Mouse (Mus musculus) heart, adult 9 months (tissue): ENCODE measurements around the gene Ifnl3.
"Not testable (repeated sequence)": the region's sequence is repeated elsewhere in the genome, so short reads cannot be mapped to it uniquely, and the experiment has no call there.

Experiments used
- DNase-seq, 2 experiments: peaks; one replicate each; pipeline ENCODE4 v3.0.0; 2022; ENCODE audit warnings: low spot score in 2 of 2

The Ifnl3 gene

DNA sequence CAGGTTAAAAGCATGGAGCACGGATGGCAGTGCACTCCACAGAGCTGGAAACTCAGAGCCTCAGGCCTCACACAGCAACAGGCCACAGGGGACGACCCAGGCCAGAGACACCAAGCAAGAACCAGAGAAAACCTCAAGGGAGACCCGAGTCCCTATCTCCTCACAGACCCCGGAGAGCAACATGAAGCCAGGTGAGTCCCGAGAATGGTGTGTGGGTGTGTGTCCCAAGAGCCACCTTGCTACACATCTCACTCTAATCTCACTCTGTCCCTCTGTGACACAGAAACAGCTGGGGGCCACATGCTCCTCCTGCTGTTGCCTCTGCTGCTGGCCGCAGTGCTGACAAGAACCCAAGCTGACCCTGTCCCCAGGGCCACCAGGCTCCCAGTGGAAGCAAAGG lies at the start of gene Ifnl3:
TSS of gene Ifnl3 (plus strand) at position 301 of the 400 bp plus-strand sequence.
- DNase-seq = not testable (repeated sequence)

DNA sequence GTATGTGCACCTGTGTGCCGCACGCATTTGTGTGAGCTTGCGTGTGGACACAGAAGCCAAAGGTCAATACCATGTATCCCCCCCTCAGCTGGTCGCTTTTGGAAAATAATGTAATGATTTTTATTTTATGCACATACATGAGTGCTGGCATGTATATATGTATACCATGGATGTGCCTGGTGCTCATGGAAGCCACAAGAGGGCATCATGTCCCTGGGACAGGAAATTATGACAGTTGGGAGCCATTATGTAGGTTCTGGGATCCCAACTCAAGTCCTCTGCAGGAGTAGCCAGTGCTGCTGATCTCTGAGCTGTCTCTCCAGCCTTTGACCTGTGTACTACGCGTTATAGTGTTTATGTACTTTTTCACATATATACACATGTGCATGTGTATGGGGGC lies 46.4 kb upstream of the Ifnl3 start:
- no peak for DNase-seq

DNA sequence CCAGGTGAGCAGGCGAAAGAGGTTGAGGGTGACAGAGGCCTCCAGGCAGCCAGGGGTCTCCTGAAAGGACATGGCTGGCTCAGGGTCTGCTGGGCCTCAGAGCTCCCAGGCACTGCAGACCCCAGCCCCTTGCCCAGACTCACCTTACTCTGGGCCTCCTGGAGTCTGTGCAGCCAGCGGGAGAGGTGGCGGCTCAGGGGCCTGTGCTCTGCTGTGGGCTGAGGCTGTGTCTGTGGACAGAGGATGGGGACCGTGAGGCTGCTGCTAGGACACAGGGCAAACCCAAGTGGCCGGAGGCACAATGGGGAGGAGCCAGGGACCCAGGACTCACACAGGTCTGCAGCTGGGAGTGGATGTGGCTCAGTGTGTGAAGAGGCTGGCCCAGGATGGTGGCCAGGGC lies 45.3 kb upstream of the Ifnl3 start:
- DNase-seq = no peak

DNA sequence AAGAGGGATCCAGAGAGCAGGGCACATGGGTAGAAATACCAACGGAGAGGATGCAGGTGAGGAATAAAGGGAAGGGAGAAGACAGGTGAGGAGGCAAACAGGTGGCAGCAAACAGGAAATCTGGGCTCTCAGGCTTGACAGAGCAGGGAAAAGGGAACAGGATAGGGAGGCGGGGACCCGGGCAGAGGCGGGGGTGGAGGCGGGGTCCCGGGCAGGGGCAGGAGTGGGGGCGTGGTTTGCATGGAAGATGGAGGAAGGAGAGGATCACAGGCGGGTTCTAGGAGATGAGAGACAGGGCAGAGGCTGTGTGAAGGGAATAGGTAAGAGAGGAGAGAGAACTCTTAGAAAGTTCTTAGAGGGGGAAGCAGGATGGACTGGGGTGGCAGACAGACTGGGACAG lies 43.8 kb upstream of the Ifnl3 start:
- DNase-seq = no peak

DNA sequence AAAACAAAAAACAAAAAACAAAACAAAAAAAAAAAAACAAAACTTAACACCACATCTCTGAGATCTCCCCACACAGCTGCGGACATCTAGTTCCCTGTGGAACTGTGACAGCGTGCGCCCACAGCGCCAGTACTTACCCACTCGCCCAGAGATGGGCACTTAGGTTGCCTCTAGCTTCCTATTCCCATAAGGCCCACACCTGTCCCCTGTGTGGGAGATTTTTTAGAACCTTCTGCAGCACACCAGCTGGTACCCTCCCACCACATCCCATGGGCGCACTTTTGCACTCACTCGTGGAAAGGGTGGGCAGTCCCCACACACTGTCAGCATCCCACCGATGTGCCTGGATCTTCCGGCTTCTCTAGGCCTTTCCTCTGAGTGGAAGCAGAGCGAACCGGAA lies 39.8 kb upstream of the Ifnl3 start:
- no peak for DNase-seq

DNA sequence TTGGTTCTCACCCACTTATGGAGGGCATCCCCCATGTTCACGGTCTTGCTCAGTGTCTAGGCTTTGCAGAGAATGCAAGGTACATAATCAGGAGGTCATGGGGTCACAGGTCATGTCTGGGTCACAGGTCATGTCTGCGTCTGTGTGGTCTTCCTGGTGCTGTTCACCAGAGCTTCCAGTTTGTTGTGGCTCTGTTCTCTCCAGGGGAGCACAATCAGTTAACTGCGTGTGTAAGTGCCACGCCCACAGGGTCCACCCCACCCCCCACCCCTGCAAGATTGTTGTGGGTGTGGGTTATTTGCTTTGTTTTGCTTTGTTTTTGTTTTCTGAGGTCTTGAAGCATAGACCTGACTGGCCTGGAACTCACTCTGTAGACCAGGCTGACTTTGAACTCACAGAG lies 38.4 kb upstream of the Ifnl3 start:
- no peak for DNase-seq

DNA sequence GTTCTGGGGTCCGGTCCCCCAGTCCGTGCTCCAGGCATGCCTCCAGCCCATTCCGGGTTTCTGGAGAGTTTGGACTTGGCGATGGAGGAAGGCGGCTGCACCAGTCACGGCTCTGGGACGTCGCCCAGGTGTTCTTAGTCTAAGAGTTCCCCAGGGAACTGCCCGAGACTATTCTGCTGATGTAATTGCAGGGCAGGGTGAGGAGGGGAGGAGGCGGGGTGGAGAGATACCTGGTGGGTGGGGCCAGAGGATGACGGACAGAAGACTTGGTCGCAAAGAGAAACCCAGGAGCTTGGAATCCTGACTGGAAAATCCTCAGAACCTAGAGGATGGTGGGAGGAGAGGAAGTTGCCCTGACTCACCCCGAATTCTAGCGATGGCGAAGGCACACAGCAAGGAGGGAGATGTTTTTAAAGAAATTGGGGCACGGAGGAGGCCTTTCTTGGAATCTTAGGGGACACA lies 34.6 kb upstream of the Ifnl3 start:
- no peak for DNase-seq

DNA sequence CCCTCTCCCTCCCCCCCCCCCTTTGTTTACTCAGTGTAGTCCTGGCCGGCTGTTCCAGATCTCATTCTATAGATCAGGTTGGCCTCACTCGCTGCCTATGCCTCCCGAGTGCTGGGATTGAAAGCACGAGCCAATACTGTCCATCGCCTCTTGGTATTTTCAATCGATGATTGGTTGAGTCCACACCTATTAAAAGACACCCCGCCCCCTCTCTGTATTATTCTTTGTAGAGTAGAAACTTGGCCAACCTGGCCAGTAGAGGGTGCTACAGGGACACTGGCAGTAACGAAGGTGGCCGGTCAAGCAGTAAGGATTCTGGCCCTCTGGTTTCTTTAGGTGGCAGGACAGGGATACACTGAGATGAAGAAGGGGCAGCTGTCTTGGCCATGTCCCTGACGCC lies 32.2 kb upstream of the Ifnl3 start:
- peak; percentile 8 to 23 for DNase-seq

DNA sequence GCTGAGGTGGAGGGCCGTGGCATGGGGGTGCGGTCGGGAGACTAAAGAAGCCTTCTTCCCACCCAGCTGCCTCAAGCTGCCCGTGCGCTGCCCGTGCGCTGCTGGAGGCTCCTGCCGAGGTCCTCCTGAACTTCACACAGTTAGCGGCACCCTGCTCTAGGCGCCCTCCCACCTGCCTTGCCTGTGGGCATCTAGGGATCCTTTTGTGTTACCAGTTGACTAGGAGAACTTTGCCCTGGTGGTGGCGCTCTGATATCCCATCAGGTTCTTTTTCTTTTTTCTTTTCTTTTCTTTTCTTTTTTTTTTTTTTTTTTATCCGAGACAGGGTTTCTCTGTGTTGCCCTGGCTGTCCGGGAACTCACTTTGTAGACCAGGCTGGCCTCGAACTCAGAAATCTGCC lies 31.7 kb upstream of the Ifnl3 start:
- DNase-seq = no peak

DNA sequence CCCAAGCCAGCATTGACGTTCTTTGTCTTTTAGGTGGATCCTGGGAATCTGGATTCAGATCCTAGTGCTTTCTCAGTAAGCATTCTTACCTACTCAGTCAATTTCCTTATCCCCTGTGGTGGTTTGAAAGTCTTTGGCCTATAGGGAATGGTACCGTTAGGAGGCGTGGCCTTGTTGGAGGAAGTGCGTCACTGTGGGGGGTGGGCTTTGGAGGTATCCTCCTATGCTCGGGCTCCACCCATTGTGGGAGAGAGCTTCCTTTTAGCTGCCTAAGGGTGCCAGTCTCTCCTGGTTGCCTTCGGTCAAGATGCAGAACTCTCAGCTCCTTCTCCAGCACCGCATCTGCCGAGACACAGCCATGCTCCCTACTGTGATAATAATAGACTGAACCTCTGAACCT lies 30.3 kb upstream of the Ifnl3 start:
- no peak for DNase-seq

DNA sequence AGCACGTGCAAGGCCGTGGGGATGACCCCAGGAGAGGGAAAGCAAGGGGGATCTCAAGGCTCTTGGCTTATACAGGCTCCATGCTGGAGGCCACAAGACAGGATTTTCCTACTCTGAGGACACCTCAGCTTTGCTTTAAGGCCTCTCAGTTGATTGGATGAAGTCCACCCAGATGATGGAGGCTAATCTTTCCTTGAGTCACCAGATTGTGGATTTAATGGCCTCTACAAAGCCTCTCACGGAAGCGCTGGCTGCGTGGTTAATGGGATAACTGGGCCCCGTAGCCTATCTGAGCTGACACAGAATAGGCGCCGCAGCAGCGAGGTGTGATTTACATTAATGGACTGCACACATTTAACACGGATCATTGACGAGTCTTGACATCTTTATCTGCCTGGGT lies 27.2 kb upstream of the Ifnl3 start:
- DNase-seq = no peak

DNA sequence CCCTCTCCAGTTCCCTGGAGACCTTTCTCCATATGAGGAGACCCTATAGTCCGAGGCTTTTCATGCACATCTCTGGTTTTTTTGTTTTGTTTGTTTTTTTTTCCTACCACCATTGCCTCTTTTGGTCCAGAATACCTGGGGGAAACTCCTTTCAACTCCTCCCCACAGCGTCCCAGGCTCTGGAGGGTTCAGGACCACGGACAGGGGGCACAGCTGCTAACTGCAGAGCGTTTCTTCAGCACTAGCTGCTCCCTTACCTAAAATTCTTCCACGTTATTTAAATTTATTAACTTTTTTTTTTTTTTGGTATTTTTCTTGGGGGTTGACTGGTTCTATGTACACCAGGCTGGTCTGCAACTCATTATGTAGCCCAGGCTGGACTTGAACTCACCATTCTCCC lies 17.1 kb upstream of the Ifnl3 start:
- DNase-seq = no peak

DNA sequence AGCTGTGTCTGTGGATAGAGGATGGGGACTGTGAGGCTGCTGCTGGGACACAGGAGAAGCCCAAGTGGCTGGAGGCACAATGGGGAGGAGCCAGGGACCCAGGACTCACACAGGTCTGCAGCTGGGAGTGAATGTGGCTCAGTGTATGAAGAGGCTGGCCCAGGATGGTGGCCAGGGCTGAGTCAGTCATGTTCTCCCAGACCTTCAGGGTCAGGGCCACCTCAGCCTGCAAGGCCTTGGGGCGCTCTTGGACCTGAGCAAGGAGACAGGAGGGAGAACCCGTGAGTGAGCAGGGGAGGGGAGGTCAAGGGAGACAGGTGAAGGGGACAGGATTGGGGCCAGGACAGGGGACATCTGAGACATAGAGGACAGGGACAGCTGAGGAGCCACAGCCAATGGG lies 13.5 kb upstream of the Ifnl3 start:
- not testable (repeated sequence) for DNase-seq

DNA sequence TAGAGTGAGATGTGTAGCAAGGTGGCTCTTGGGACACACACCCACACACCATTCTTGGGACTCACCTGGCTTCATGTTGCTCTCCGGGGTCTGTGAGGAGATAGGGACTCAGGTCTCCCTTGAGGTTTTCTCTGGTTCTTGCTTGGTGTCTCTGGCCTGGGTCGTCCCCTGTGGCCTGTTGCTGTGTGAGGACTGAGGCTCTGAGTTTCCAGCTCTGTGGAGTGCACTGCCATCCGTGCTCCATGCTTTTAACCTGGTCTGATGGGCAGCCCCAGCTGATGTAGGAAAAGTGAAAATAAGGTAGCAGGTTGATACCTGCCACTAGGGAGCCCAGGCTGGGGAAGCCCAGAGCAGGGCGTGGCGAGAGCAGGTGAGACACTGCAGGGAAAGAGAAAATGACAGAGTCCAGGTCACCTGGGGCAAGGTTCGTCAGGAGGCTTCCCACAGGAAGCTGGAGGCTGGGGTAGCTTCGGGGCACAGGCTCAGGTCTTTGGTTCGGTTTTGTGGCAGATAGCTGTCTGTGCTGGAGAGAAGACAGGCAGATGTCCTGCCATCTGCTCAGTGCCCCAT lies 12.1 kb upstream of the Ifnl3 start, which contains the start of gene Ifnl2:
TSS of gene Ifnl2 (minus strand) at position 51 of the 570 bp plus-strand sequence.
- not testable (repeated sequence) for DNase-seq

DNA sequence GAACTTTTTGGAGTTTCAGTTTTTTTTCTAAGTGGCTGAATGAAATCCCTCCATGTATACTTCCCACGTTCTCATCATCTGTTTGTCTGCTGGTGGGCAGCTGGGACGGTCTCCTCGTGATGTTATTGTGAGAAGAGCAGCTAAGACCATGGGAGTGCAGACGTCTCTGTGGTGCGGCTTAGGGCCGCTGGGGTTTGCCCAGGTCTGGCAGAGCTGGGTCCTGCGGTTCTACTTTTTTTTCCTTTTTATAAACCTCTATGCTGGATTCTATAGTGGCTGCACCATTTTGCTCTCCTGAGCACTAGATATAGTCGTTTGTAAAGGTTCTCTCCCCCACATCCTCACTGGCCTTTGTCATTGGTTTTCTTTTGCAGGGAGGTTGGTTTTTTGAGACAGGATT lies 11.2 kb upstream of the Ifnl3 start:
- no peak for DNase-seq

DNA sequence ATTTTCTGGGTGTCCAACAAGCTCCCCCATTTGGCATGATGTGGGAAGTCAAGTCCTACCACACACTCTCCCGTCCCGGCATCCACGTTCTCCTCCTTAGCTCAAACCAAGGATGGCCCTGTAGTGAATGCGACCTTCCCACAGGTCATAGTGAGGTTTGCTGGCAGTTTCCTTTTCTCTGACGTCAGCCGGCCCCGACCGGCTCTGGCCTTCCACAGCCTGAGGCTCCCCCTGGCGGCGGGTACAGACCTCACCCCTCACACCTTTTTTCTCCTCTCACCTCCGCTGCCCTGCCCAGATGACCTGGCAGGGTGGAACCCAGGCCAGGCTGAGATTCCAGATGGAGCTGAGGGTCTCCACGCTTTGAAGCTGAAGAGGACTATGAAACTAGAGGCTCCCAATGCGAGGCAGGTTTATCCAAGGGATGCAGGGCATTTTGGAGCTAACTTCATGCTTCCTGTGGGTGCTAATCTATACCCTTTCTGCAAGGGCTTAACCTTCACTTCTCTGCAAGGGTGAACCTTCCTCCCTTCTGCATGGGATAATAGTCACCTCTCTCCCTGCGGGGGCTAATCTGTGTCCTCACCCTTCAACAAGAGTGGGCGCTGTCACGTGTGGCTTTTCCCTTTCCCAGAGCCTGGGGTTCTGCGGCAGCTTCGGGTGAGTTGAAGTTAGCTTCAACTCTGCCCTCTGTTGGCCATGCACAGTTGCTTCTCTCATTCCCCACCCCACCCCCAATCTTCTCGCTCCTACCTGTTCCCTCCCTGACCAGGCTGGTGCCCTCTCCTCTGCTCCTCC lies 5.5 kb downstream of the Ifnl3 start:
- peak; percentile 60 to 61 for DNase-seq

DNA sequence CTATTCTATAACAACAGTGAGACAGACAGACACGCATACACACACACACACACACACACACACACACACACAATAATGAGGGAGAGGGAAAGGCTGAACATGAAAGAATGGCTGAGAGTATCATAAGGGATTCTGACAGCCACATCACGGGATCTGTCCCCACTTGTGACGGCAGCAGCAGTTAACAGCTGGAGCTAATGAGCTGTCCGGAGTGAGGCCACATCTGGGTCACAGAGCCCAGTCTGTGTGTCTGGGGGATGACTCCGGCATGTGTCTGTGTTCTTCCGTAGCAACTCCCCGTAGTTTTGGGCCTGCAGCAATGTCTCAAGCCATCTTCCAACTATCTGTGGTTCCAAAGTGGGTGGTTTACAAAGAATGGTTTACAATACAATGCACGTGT lies 9.4 kb downstream of the Ifnl3 start:
- DNase-seq = no peak

DNA sequence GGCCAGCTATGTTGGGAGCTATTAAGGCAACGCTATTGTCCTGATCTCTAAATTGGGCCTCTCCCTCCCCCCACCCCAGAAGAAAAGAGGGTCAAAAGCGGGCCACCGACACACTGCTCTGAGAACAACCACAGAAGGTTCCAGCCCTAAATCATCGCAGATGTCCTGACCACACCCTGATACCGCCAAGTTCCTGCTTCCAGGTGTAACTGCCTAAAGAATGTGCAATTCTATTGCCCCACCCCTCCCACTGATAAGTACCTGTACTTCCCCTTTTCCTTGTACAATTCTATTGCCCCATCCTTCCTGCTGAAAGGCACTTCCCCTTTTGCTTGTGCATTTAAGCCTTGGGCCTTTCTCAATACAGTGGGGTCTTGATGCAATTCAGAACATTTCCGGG lies 16.2 kb downstream of the Ifnl3 start:
- not testable (repeated sequence) for DNase-seq

DNA sequence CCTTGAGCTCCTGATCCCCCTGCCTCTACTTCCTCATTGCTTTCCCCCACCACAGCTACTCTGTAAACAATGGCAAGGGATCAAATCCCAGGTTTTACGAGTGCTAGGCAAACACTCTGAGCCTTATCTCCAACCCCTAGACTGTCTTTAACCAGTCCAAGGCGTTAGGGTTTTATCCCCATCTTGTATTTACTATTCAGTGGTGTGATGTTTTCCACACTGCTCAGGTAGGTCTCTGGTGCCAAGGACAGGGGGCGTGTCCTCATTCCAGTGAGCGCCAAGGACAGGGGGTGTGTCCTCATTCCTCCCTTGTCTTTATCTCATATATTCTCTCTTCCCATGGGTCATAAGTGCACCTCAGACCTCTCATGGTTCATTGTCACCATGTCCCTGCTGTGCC lies 17.9 kb downstream of the Ifnl3 start, which contains the start of gene Sycn:
TSS of gene Sycn (plus strand) at position 360 of the 400 bp plus-strand sequence.
- no peak for DNase-seq

DNA sequence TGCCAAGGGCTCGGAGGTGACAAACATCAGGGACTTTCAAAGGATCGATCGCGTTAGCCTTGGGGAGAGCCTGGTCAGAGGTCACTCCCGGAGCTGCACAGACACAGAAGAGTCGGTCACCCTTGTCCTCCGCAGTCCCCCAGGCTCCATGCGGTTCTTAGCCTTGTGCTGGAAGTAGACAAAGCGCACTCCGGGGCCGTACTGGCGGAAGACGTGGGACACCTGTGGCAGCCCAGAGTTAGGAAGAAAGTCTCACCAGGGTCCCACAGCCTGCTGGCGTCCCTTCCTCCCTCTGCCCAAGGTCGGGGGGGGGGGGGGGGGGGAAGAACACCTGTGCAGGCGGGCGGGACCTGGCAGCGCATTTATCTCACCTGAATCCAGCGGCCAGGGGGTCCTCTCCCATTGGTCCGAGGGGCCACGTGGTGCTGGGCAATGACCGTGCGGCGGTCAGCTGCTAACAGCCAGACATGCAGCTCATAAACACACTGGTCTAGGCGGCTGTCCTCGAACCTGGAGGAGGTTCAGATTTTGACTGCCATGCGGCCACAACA lies 21.5 kb downstream of the Ifnl3 start:
- DNase-seq = no peak

DNA sequence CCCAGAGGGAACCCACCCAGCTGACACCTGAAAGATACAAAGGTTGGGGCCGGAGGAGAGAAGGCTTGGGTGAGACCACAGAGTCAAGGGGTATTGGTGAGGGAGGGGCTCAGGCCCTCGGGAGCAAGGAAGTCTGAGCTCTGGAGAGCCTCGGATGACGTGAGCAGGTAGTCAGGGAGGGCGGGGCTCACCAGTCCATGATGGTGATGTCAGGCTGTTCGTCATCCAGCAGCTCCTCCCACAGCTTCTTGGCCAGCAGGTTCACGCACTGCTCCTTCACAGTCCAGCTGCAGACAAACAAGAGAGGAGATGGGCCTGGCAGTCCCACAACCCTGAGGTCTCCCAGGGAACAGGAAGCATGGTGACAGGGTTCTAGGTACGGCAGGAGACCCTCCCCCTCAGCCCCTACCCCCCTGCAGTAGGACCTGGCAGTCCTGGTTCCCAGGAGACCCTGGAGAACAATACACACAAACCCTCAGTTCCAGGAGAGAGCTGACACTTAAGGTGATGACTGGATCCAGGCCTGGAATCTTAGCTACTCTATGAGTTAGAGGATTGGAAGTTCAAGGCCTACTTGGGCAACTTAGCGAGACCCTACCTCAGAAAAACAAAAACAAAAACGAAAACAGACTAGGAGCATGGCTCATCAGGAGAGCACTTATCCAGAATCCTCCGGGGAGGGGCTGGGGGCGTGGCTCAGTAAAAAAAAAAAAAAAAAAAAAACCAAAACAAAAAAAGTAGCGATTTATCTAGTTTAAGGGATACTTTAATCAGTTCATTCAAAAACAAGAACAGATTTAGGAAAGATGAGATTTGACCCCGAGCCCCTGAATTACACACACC lies 22.6 kb downstream of the Ifnl3 start:
- DNase-seq = no peak

DNA sequence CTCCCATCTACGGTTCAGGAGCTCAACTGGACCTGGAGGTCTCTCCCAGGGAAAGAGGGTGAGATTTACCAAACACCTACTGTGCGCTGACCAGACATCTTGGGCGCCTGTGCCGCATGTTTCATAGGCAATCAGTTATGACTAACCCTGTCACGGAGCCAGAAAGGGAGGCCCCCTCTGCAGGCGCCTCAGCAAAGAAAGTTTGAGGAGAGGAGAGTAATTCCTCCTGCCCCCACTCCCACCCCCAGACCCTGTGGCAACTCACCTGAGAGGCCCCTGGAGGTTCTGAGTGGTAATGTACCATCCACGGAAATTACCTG lies 23.2 kb downstream of the Ifnl3 start:
- DNase-seq = no peak
